Mouse (Mus musculus): Measurements from ENCODE around the gene Dnah7b.
"Not testable (repeated sequence)": the region's sequence is repeated elsewhere in the genome, so short reads cannot be mapped to it uniquely, and the experiment has no call there.

The Dnah7b gene

GRCm38 (mm10) chr1:46066015-46066414, at the start of gene Dnah7b:
Dnah7b (plus strand) TSS chr1:46066315.
- no peak for DNase-seq (ENCODE audit: low read depth, low spot score)

GRCm38 (mm10) chr1:46018382-46018977, 47.6 kb upstream of the Dnah7b start:
- DNase-seq (ENCODE audit: low read depth, low spot score) = peak; percentile 23

GRCm38 (mm10) chr1:46022262-46022661, 43.9 kb upstream of the Dnah7b start:
- DNase-seq (ENCODE audit: low read depth, low spot score) = peak; percentile 27

- no peak for DNase-seq (ENCODE audit: low read depth, low spot score)
Observed at GRCm38 (mm10) chr1:46031993-46032555, 34.0 kb upstream of the Dnah7b start.

GRCm38 (mm10) chr1:46048188-46048587, 17.9 kb upstream of the Dnah7b start:
- DNase-seq (ENCODE audit: low read depth, low spot score) = no peak

- DNase-seq (ENCODE audit: low read depth, low spot score) = peak; percentile 85
Observed at GRCm38 (mm10) chr1:46066484-46067251, 553 bp downstream of the Dnah7b start.

- not testable (repeated sequence) for DNase-seq (ENCODE audit: low read depth, low spot score)
Observed at GRCm38 (mm10) chr1:46068787-46069186, 2.7 kb downstream of the Dnah7b start.

GRCm38 (mm10) chr1:46077891-46078290, 11.8 kb downstream of the Dnah7b start:
- no peak for DNase-seq (ENCODE audit: low read depth, low spot score)

- no peak for DNase-seq (ENCODE audit: low read depth, low spot score)
Observed at GRCm38 (mm10) chr1:46100484-46100883, 34.4 kb downstream of the Dnah7b start.

- DNase-seq (ENCODE audit: low read depth, low spot score) = not testable (repeated sequence)
Observed at GRCm38 (mm10) chr1:46112606-46113005, 46.5 kb downstream of the Dnah7b start.

GRCm38 (mm10) chr1:46117179-46117578, 51.1 kb downstream of the Dnah7b start:
- not testable (repeated sequence) for DNase-seq (ENCODE audit: low read depth, low spot score)

- no peak for DNase-seq (ENCODE audit: low read depth, low spot score)
Observed at GRCm38 (mm10) chr1:46128058-46128457, 61.9 kb downstream of the Dnah7b start.

GRCm38 (mm10) chr1:46196835-46197234, 130.7 kb downstream of the Dnah7b start:
- DNase-seq (ENCODE audit: low read depth, low spot score) = not testable (repeated sequence)

GRCm38 (mm10) chr1:46201169-46201568, 135.1 kb downstream of the Dnah7b start:
- not testable (repeated sequence) for DNase-seq (ENCODE audit: low read depth, low spot score)

- not testable (repeated sequence) for DNase-seq (ENCODE audit: low read depth, low spot score)
Observed at GRCm38 (mm10) chr1:46210014-46210588, 144.0 kb downstream of the Dnah7b start.

GRCm38 (mm10) chr1:46222704-46223103, 156.6 kb downstream of the Dnah7b start:
- not testable (repeated sequence) for DNase-seq (ENCODE audit: low read depth, low spot score)

GRCm38 (mm10) chr1:46226136-46226535, 160.0 kb downstream of the Dnah7b start:
- not testable (repeated sequence) for DNase-seq (ENCODE audit: low read depth, low spot score)

GRCm38 (mm10) chr1:46268841-46269240, 202.7 kb downstream of the Dnah7b start:
- DNase-seq (ENCODE audit: low read depth, low spot score) = not testable (repeated sequence)

GRCm38 (mm10) chr1:46271927-46272326, 205.8 kb downstream of the Dnah7b start:
- DNase-seq (ENCODE audit: low read depth, low spot score) = no peak

- not testable (repeated sequence) for DNase-seq (ENCODE audit: low read depth, low spot score)
Observed at GRCm38 (mm10) chr1:46278057-46278910, 212.2 kb downstream of the Dnah7b start.

GRCm38 (mm10) chr1:46278911-46279565, 212.9 kb downstream of the Dnah7b start:
- not testable (repeated sequence) for DNase-seq (ENCODE audit: low read depth, low spot score)

Measured in mesoderm, embryonic 11.5 days (tissue).